Mouse (Mus musculus): ENCODE measurements around the gene Banf2. TPM values are rescaled to one million over a fixed set of nuclear protein-coding genes. Genes with fewer than 3 reads are reported as not detected.
A peak's percentile ranks its signal among the peaks of the same experiment; 100 is the strongest.

The Banf2 gene
- polyA plus RNA-seq, 1 experiment from 2014 or later, result not detected

- no peak for ATAC-seq (replicated peaks; ENCODE audit: low FRiP score, low read depth)
- no peaks in the 10 kb centered on the region for H3K36me3 ChIP-seq (ENCODE audit: insufficient read depth, low read length)
These were observed 74.5 kb downstream of the Banf2 start for GRCm38 (mm10) chr2:144107374-144107773.

GRCm38 (mm10) chr2:144107810-144108209, 75.0 kb downstream of the Banf2 start:
- DNase-seq (ENCODE audit: low spot score), result no peak
- no peak for TF ChIP-seq CTCF (IDR thresholded peaks at IDR 0.05; ENCODE audit: low read depth)

More at GRCm38 (mm10) chr2:144107374-144107773, 74.5 kb downstream of the Banf2 start:
- no peak for DNase-seq (ENCODE audit: low spot score)
- H3K4me3 ChIP-seq (replicated peaks; ENCODE audit: low read depth, low read length), result no peak overlapping the region
- no peak for TF ChIP-seq CTCF (IDR thresholded peaks at IDR 0.05; ENCODE audit: low read depth)
- H3K9me3 ChIP-seq (replicated peaks; ENCODE audit: low read length), result no peaks in the 10 kb centered on the region
- WGBS, result 89% methylated on average over 5 of the region's 5 CpGs
- no peaks in the 10 kb centered on the region for H3K4me1 ChIP-seq (replicated peaks; ENCODE audit: insufficient read depth, low read length)
- no peak overlapping the region for H3K4me2 ChIP-seq (ENCODE audit: low read length)
- no peak overlapping the region for H3K27ac ChIP-seq
- H3K27me3 ChIP-seq (ENCODE audit: insufficient read depth, low read length), result no peaks in the 10 kb centered on the region
- no peak overlapping the region for H3K9ac ChIP-seq (ENCODE audit: low read depth, low read length)

GRCm38 (mm10) chr2:144108376-144108775, 75.5 kb downstream of the Banf2 start:
- TF ChIP-seq CTCF (IDR thresholded peaks at IDR 0.05; ENCODE audit: low read depth), result no peak
- WGBS, result 60% methylated on average over 3 of the region's 3 CpGs
- DNase-seq (ENCODE audit: low spot score) (no peak), ATAC-seq (replicated peaks; ENCODE audit: low FRiP score, low read depth) (no peak)
- Histone ChIP-seq H3K27me3 (ENCODE audit: insufficient read depth, low read length) (no peaks in the 10 kb centered on the region), H3K4me2 (ENCODE audit: low read length) (no peak overlapping the region), H3K4me1 (replicated peaks; ENCODE audit: insufficient read depth, low read length) (no peaks in the 10 kb centered on the region), H3K9ac (ENCODE audit: low read depth, low read length) (no peak overlapping the region), H3K9me3 (replicated peaks; ENCODE audit: low read length) (no peaks in the 10 kb centered on the region), H3K27ac (no peak overlapping the region), H3K4me3 (replicated peaks; ENCODE audit: low read depth, low read length) (no peak overlapping the region), H3K36me3 (ENCODE audit: insufficient read depth, low read length) (no peaks in the 10 kb centered on the region)

More at GRCm38 (mm10) chr2:144107810-144108209, 75.0 kb downstream of the Banf2 start:
- H3K9ac ChIP-seq (ENCODE audit: low read depth, low read length), result no peak overlapping the region
- H3K4me3 ChIP-seq (replicated peaks; ENCODE audit: low read depth, low read length), result no peak overlapping the region
- H3K27me3 ChIP-seq (ENCODE audit: insufficient read depth, low read length), result no peaks in the 10 kb centered on the region
- no peaks in the 10 kb centered on the region for H3K4me1 ChIP-seq (replicated peaks; ENCODE audit: insufficient read depth, low read length)
- H3K36me3 ChIP-seq (ENCODE audit: insufficient read depth, low read length), result no peaks in the 10 kb centered on the region
- no peak for ATAC-seq (replicated peaks; ENCODE audit: low FRiP score, low read depth)
- H3K4me2 ChIP-seq (ENCODE audit: low read length), result no peak overlapping the region
- 79% methylated on average over 2 of the region's 2 CpGs for WGBS
- no peak overlapping the region for H3K27ac ChIP-seq
- H3K9me3 ChIP-seq (replicated peaks; ENCODE audit: low read length), result no peaks in the 10 kb centered on the region

GRCm38 (mm10) chr2:144111966-144112365, 79.1 kb downstream of the Banf2 start:
- H3K4me3 ChIP-seq (replicated peaks; ENCODE audit: low read depth, low read length), result no peak overlapping the region
- 69% methylated on average over 7 of the region's 7 CpGs for WGBS
- no peaks in the 10 kb centered on the region for H3K27me3 ChIP-seq (ENCODE audit: insufficient read depth, low read length)
- ATAC-seq (replicated peaks; ENCODE audit: low FRiP score, low read depth) (no peak), DNase-seq (ENCODE audit: low spot score) (no peak)
- no peaks in the 10 kb centered on the region for H3K36me3 ChIP-seq (ENCODE audit: insufficient read depth, low read length)
- no peaks in the 10 kb centered on the region for H3K9me3 ChIP-seq (replicated peaks; ENCODE audit: low read length)
- TF ChIP-seq CTCF (IDR thresholded peaks at IDR 0.05; ENCODE audit: low read depth), result no peak
- H3K27ac ChIP-seq, result no peak overlapping the region
- no peak overlapping the region for H3K4me2 ChIP-seq (ENCODE audit: low read length)
- H3K4me1 ChIP-seq (replicated peaks; ENCODE audit: insufficient read depth, low read length), result no peaks in the 10 kb centered on the region
- H3K9ac ChIP-seq (ENCODE audit: low read depth, low read length), result no peak overlapping the region

GRCm38 (mm10) chr2:144112666-144113065, 79.8 kb downstream of the Banf2 start:
- DNase-seq (ENCODE audit: low spot score), result no peak
- H3K27me3 ChIP-seq (ENCODE audit: insufficient read depth, low read length), result no peaks in the 10 kb centered on the region
- H3K4me2 ChIP-seq (ENCODE audit: low read length), result no peak overlapping the region
- TF ChIP-seq CTCF (IDR thresholded peaks at IDR 0.05; ENCODE audit: low read depth), result no peak
- no peak for ATAC-seq (replicated peaks; ENCODE audit: low FRiP score, low read depth)
- no peaks in the 10 kb centered on the region for H3K9me3 ChIP-seq (replicated peaks; ENCODE audit: low read length)
- H3K9ac ChIP-seq (ENCODE audit: low read depth, low read length), result no peak overlapping the region
- WGBS, result 77% methylated on average over 5 of the region's 5 CpGs
- H3K36me3 ChIP-seq (ENCODE audit: insufficient read depth, low read length), result no peaks in the 10 kb centered on the region
- H3K4me1 ChIP-seq (replicated peaks; ENCODE audit: insufficient read depth, low read length), result no peaks in the 10 kb centered on the region
- no peak overlapping the region for H3K27ac ChIP-seq
- H3K4me3 ChIP-seq (replicated peaks; ENCODE audit: low read depth, low read length), result no peak overlapping the region

GRCm38 (mm10) chr2:144118061-144118460, 85.2 kb downstream of the Banf2 start:
- Histone ChIP-seq H3K9ac (ENCODE audit: low read depth, low read length) (no peak overlapping the region), H3K4me3 (replicated peaks; ENCODE audit: low read depth, low read length) (no peak overlapping the region), H3K27ac (no peak overlapping the region), H3K9me3 (replicated peaks; ENCODE audit: low read length) (no peaks in the 10 kb centered on the region), H3K27me3 (ENCODE audit: insufficient read depth, low read length) (no peaks in the 10 kb centered on the region), H3K4me2 (ENCODE audit: low read length) (no peak overlapping the region), H3K36me3 (ENCODE audit: insufficient read depth, low read length) (no peaks in the 10 kb centered on the region), H3K4me1 (replicated peaks; ENCODE audit: insufficient read depth, low read length) (no peaks in the 10 kb centered on the region)
- WGBS, result 46% methylated on average over 2 of the region's 2 CpGs
- DNase-seq (ENCODE audit: low spot score) (no peak), ATAC-seq (replicated peaks; ENCODE audit: low FRiP score, low read depth) (no peak)
- TF ChIP-seq CTCF (IDR thresholded peaks at IDR 0.05; ENCODE audit: low read depth), result no peak

GRCm38 (mm10) chr2:144120186-144120823, 87.4 kb downstream of the Banf2 start:
- Histone ChIP-seq H3K4me2 (ENCODE audit: low read length) (no peak overlapping the region), H3K9ac (ENCODE audit: low read depth, low read length) (no peak overlapping the region), H3K27me3 (ENCODE audit: insufficient read depth, low read length) (no peaks in the 10 kb centered on the region), H3K4me3 (replicated peaks; ENCODE audit: low read depth, low read length) (no peak overlapping the region), H3K36me3 (ENCODE audit: insufficient read depth, low read length) (no peaks in the 10 kb centered on the region), H3K4me1 (replicated peaks; ENCODE audit: insufficient read depth, low read length) (no peaks in the 10 kb centered on the region), H3K9me3 (replicated peaks; ENCODE audit: low read length) (no peaks in the 10 kb centered on the region), H3K27ac (no peak overlapping the region)
- no peak for TF ChIP-seq CTCF (IDR thresholded peaks at IDR 0.05; ENCODE audit: low read depth)
- DNase-seq (ENCODE audit: low spot score) (peak; percentile 18), ATAC-seq (replicated peaks; ENCODE audit: low FRiP score, low read depth) (no peak)
- 61% methylated on average over 7 of the region's 7 CpGs for WGBS
